Mouse (Mus musculus): ENCODE measurements at regions not wholly inside any gene's neighbourhood (a gene's known extent, or its start where the extent isn't known, plus 50 kb on each side); places are given as distances from the start of the nearest gene placed in this dataset.
A peak's percentile ranks its signal among the peaks of the same experiment; 100 is the strongest.

DNA sequence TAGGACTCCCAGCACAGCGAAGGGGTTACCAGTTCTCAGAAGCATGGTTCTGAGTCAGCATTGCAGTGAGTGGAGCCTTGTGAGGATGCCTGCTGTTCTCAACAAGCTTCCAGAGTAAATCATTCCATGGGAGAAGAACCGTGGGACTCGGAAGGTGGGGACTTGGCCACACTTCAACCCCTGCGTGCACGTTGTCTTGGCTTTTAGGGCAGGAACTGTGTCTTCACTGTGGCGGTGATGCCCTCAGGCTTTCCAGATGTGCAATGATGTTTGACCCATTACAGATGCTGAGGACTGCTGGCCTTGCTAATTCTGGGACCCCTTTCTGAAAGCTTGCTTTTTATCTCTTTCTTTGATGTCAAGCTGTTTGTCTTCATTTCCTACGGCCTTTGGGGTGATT, 322.7 kb upstream of the Npvf start:
- Histone ChIP-seq H3K9me3 (ENCODE audit: control insufficient read depth, low read length) (no peaks in the 10 kb centered on the region), H3K27me3 (ENCODE audit: control insufficient read depth, insufficient read depth, low read length) (no peaks in the 10 kb centered on the region), H3K9ac (ENCODE audit: low read depth, low read length, severe bottlenecking) (no peak overlapping the region), H3K27ac (replicated peaks; ENCODE audit: low read depth, low read length) (no peak overlapping the region), H3K36me3 (ENCODE audit: control insufficient read depth, insufficient read depth, low read length) (no peaks in the 10 kb centered on the region), H3K4me3 (replicated peaks; ENCODE audit: low read length) (no peak overlapping the region), H3K4me1 (ENCODE audit: control insufficient read depth, insufficient read depth, low read length) (peaks cover 42% of the 10 kb centered on the region), H3K4me2 (replicated peaks; ENCODE audit: low read depth, low read length, severe bottlenecking) (no peak overlapping the region)
- DNase-seq (ENCODE audit: low spot score) (no peak), ATAC-seq (ENCODE audit: low FRiP score, low read depth) (no peak)
- 24% methylated on average over 7 of the region's 7 CpGs for WGBS
- no peak for TF ChIP-seq POLR2A (IDR thresholded peaks at IDR 0.05; ENCODE audit: borderline replicate concordance, extremely low read depth, insufficient read depth, insufficient read length)

DNA sequence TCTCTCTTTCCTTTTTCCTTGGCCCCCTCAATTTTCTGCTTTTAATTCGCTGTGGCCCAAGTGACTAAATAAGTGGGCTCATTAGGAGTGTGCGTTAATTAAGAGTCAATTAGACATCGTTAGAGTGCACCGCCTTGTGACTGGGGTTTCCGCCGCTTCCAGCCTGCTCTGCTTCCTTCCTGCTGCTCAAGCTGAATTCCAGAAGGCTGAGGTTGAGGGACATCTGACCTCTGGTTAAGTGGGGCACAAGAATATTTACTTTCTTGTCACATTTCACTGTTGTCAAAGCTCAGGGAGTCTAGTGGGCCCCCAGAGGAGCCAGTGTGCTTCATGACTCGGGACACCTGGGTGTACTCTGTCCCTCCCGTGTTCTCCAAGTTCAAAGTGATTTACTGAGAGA, 323.1 kb upstream of the Npvf start:
- DNase-seq (ENCODE audit: low spot score) (no peak), ATAC-seq (ENCODE audit: low FRiP score, low read depth) (no peak)
- H3K9ac ChIP-seq (ENCODE audit: low read depth, low read length, severe bottlenecking), result no peak overlapping the region
- peaks cover 43% of the 10 kb centered on the region for H3K4me1 ChIP-seq (ENCODE audit: control insufficient read depth, insufficient read depth, low read length)
- no peak overlapping the region for H3K4me2 ChIP-seq (replicated peaks; ENCODE audit: low read depth, low read length, severe bottlenecking)
- no peaks in the 10 kb centered on the region for H3K9me3 ChIP-seq (ENCODE audit: control insufficient read depth, low read length)
- H3K27ac ChIP-seq (replicated peaks; ENCODE audit: low read depth, low read length), result no peak overlapping the region
- no peaks in the 10 kb centered on the region for H3K36me3 ChIP-seq (ENCODE audit: control insufficient read depth, insufficient read depth, low read length)
- no peaks in the 10 kb centered on the region for H3K27me3 ChIP-seq (ENCODE audit: control insufficient read depth, insufficient read depth, low read length)
- TF ChIP-seq POLR2A (IDR thresholded peaks at IDR 0.05; ENCODE audit: borderline replicate concordance, extremely low read depth, insufficient read depth, insufficient read length), result no peak
- 32% methylated on average over 8 of the region's 8 CpGs for WGBS
- no peak overlapping the region for H3K4me3 ChIP-seq (replicated peaks; ENCODE audit: low read length)

DNA sequence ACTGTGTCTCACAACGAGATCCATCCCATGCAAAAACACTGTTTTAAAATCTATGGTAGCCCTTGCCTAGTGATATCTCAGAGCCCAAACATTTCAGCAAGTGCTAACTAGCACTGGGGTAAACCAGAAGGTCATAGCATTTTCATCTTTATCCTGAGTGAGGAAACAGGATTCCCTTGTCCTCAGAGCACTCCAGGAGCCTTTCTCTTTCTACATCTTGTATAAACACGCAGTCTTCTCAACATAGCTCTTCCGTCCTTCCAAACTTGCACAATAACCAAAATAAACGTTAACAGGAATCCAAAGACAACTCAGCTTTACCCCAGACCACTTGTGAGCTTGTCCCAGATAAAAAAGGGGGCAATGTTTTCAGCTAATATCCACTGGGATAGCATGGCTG, 323.8 kb upstream of the Npvf start:
- no peak for ATAC-seq (ENCODE audit: low FRiP score, low read depth)
- no peak overlapping the region for H3K9ac ChIP-seq (ENCODE audit: low read depth, low read length, severe bottlenecking)

GRCm38 (mm10) chr6:50978571-50978970, 324.3 kb upstream of the Npvf start:
- no peak overlapping the region for H3K9ac ChIP-seq (ENCODE audit: low read depth, low read length, severe bottlenecking)
- peaks cover 53% of the 10 kb centered on the region for H3K4me1 ChIP-seq (ENCODE audit: control insufficient read depth, insufficient read depth, low read length)
- no peaks in the 10 kb centered on the region for H3K9me3 ChIP-seq (ENCODE audit: control insufficient read depth, low read length)
- H3K4me3 ChIP-seq (replicated peaks; ENCODE audit: low read length), result no peak overlapping the region
- H3K27me3 ChIP-seq (ENCODE audit: control insufficient read depth, insufficient read depth, low read length), result no peaks in the 10 kb centered on the region
- no peak for TF ChIP-seq POLR2A (IDR thresholded peaks at IDR 0.05; ENCODE audit: borderline replicate concordance, extremely low read depth, insufficient read depth, insufficient read length)
- 39% methylated on average over 3 of the region's 3 CpGs for WGBS
- peak; percentile 5 for DNase-seq (ENCODE audit: low spot score)
- H3K27ac ChIP-seq (replicated peaks; ENCODE audit: low read depth, low read length), result no peak overlapping the region
- H3K4me2 ChIP-seq (replicated peaks; ENCODE audit: low read depth, low read length, severe bottlenecking), result no peak overlapping the region
- ATAC-seq (ENCODE audit: low FRiP score, low read depth), result no peak
- no peaks in the 10 kb centered on the region for H3K36me3 ChIP-seq (ENCODE audit: control insufficient read depth, insufficient read depth, low read length)

More for the DNA sequence above, 323.8 kb upstream of the Npvf start:
- no peak for DNase-seq (ENCODE audit: low spot score)
- no peak overlapping the region for H3K4me3 ChIP-seq (replicated peaks; ENCODE audit: low read length)
- H3K27ac ChIP-seq (replicated peaks; ENCODE audit: low read depth, low read length), result no peak overlapping the region
- peaks cover 47% of the 10 kb centered on the region for H3K4me1 ChIP-seq (ENCODE audit: control insufficient read depth, insufficient read depth, low read length)
- H3K9me3 ChIP-seq (ENCODE audit: control insufficient read depth, low read length), result no peaks in the 10 kb centered on the region
- no peaks in the 10 kb centered on the region for H3K27me3 ChIP-seq (ENCODE audit: control insufficient read depth, insufficient read depth, low read length)
- no peaks in the 10 kb centered on the region for H3K36me3 ChIP-seq (ENCODE audit: control insufficient read depth, insufficient read depth, low read length)
- TF ChIP-seq POLR2A (IDR thresholded peaks at IDR 0.05; ENCODE audit: borderline replicate concordance, extremely low read depth, insufficient read depth, insufficient read length), result no peak
- WGBS, result 63% methylated on average over 4 of the region's 4 CpGs
- no peak overlapping the region for H3K4me2 ChIP-seq (replicated peaks; ENCODE audit: low read depth, low read length, severe bottlenecking)

- no peaks in the 10 kb centered on the region for H3K27me3 ChIP-seq (ENCODE audit: control insufficient read depth, insufficient read depth, low read length)
- no peak for TF ChIP-seq POLR2A (IDR thresholded peaks at IDR 0.05; ENCODE audit: borderline replicate concordance, extremely low read depth, insufficient read depth, insufficient read length)
- 37% methylated on average over 1 of the region's 1 CpGs for WGBS
- peak; percentile 55 for DNase-seq (ENCODE audit: low spot score)
- no peak overlapping the region for H3K27ac ChIP-seq (replicated peaks; ENCODE audit: low read depth, low read length)
- H3K4me3 ChIP-seq (replicated peaks; ENCODE audit: low read length), result no peak overlapping the region
- peak; percentile 51; the same call in 1 of the 2 replicates for ATAC-seq (ENCODE audit: low FRiP score, low read depth)
- no peak overlapping the region for H3K4me2 ChIP-seq (replicated peaks; ENCODE audit: low read depth, low read length, severe bottlenecking)
- H3K36me3 ChIP-seq (ENCODE audit: control insufficient read depth, insufficient read depth, low read length), result no peaks in the 10 kb centered on the region
- H3K4me1 ChIP-seq (ENCODE audit: control insufficient read depth, insufficient read depth, low read length), result peaks cover 64% of the 10 kb centered on the region
- H3K9ac ChIP-seq (ENCODE audit: low read depth, low read length, severe bottlenecking), result no peak overlapping the region
- H3K9me3 ChIP-seq (ENCODE audit: control insufficient read depth, low read length), result no peaks in the 10 kb centered on the region
Measured at GRCm38 (mm10) chr6:50979764-50980163, 325.5 kb upstream of the Npvf start.

GRCm38 (mm10) chr6:50980311-50980710, 326.1 kb upstream of the Npvf start:
- H3K9me3 ChIP-seq (ENCODE audit: control insufficient read depth, low read length), result no peaks in the 10 kb centered on the region
- H3K27ac ChIP-seq (replicated peaks; ENCODE audit: low read depth, low read length), result no peak overlapping the region
- H3K4me3 ChIP-seq (replicated peaks; ENCODE audit: low read length), result no peak overlapping the region
- H3K27me3 ChIP-seq (ENCODE audit: control insufficient read depth, insufficient read depth, low read length), result no peaks in the 10 kb centered on the region
- H3K9ac ChIP-seq (ENCODE audit: low read depth, low read length, severe bottlenecking), result no peak overlapping the region
- DNase-seq (ENCODE audit: low spot score), result no peak
- 67% methylated on average over 4 of the region's 4 CpGs for whole genome bisulfite sequencing
- no peak for ATAC-seq (ENCODE audit: low FRiP score, low read depth)
- no peaks in the 10 kb centered on the region for H3K36me3 ChIP-seq (ENCODE audit: control insufficient read depth, insufficient read depth, low read length)
- H3K4me1 ChIP-seq (ENCODE audit: control insufficient read depth, insufficient read depth, low read length), result peaks cover 68% of the 10 kb centered on the region
- H3K4me2 ChIP-seq (replicated peaks; ENCODE audit: low read depth, low read length, severe bottlenecking), result no peak overlapping the region
- no peak for TF ChIP-seq POLR2A (IDR thresholded peaks at IDR 0.05; ENCODE audit: borderline replicate concordance, extremely low read depth, insufficient read depth, insufficient read length)

All from limb, embryonic 14.5 days (tissue).